Mouse (Mus musculus): Measurements from ENCODE around the gene 4933430I17Rik.

DNA sequence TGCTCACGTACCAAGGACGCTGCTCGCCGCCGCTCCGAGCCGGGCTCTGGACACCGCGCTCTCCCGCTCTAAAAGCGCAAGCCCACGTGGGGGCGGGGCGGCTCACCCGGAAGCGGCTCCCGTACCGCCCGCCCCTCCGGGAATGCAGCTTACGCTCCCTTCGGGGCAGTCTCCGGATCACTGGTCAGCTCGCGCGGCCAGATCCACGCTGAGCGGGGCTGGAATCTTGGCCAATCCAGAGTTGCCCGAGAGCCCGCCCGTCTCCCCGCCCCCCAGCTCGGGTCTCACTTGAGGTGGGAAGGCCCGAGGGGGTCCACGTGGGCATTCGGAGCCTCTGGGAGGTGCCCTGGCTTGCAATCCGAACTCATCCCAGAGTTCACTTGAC, 5.3 kb upstream of the 4933430I17Rik start, which contains the start of gene Alad:
- TF ChIP-seq POLR2A (IDR thresholded peaks at IDR 0.05; ENCODE audit: low read depth, low read length) (peak; percentile 87; the same call in 1 of the 2 replicates), CTCF (IDR thresholded peaks at IDR 0.05; ENCODE audit: extremely low read depth, insufficient read length, insufficient replicate concordance, low read depth, low read length) (no peak)
